Comparison of ENCODE assay signal across 7 mouse cellular contexts in the genomic region with DNA sequence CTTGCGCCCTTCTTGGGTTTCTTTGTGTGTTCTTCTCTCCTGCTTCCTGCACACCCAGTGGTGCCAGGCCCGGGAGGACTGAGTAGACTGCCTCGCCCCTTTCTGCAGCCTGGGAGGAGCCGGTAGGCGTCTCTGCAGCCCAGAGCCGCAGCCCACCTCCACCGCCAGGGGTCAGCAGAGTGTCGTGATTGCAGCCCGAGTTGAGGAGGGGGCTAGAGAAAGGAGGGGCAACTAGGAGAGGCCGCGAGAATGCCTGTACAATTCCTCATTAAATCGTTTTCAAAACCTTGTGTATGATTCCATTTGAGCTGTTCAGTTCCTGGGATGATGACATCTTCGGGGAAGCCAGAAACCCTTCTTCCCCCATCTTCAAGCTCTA. TPM values are rescaled to one million over a fixed set of nuclear protein-coding genes. Genes with fewer than 3 reads are reported as not detected.
DNase-seq lines count a peak whose midpoint lies in the region; ATAC-seq and TF ChIP-seq lines count a peak whose summit lies in the region.

No protein-coding gene starts in this region.

- no peaks in the 10 kb centered on the region for H3K9me3 ChIP-seq in intestine, embryonic 15.5 days
- H3K9me3 ChIP-seq in limb, embryonic 10.5 days (replicated peaks), result no peaks in the 10 kb centered on the region
- H3K9me3 ChIP-seq in midbrain, embryonic 12.5 days, result no peaks in the 10 kb centered on the region

- H3K27ac ChIP-seq in intestine, embryonic 15.5 days, result peak overlapping the region; percentile 88
- peak overlapping the region; percentile 96 for H3K27ac ChIP-seq in limb, embryonic 10.5 days
- H3K27ac ChIP-seq in midbrain, embryonic 12.5 days (replicated peaks), result peak overlapping the region; percentile 82
- peak overlapping the region; percentile 45 for H3K27ac ChIP-seq in small intestine, adult 2 months (ENCODE audit: insufficient read depth, low read depth, low read length)

- peak overlapping the region; percentile 97 for H3K4me2 ChIP-seq in intestine, embryonic 15.5 days (replicated peaks)
- peak overlapping the region; percentile 80 for H3K4me2 ChIP-seq in midbrain, embryonic 12.5 days (replicated peaks)

- no peaks in the 10 kb centered on the region for H3K27me3 ChIP-seq in intestine, embryonic 15.5 days (replicated peaks)
- no peaks in the 10 kb centered on the region for H3K27me3 ChIP-seq in limb, embryonic 10.5 days (ENCODE audit: low read depth, poor library complexity, severe bottlenecking)
- no peaks in the 10 kb centered on the region for H3K27me3 ChIP-seq in midbrain, embryonic 12.5 days
- H3K27me3 ChIP-seq in small intestine, adult 2 months (ENCODE audit: control insufficient read depth, insufficient read depth, low read length), result no peaks in the 10 kb centered on the region

- peak overlapping the region; percentile 61 for H3K9ac ChIP-seq in intestine, embryonic 15.5 days
- H3K9ac ChIP-seq in midbrain, embryonic 12.5 days (replicated peaks), result peak overlapping the region; percentile 63; the same call in 1 of the 2 replicates

- peak; percentile 27; the same call in 1 of the 2 replicates for TF ChIP-seq POLR2A in small intestine, adult 2 months (IDR thresholded peaks at IDR 0.05; ENCODE audit: low read depth, low read length)

- ATAC-seq in intestine, embryonic 15.5 days, result peak; percentile 62
- peak; percentile 52; the same call in 1 of the 2 replicates for ATAC-seq in midbrain, embryonic 12.5 days (ENCODE audit: low FRiP score, low read depth)

- under 1% methylated on average over 13 of the region's 13 CpGs for WGBS in intestine, embryonic 15.5 days
- WGBS in limb, embryonic 10.5 days, result under 1% methylated on average over 13 of the region's 13 CpGs
- 0% methylated on average over 13 of the region's 13 CpGs for WGBS in midbrain, embryonic 12.5 days
- under 1% methylated on average over 13 of the region's 13 CpGs for WGBS in small intestine, adult 2 months

- no peaks in the 10 kb centered on the region for H3K36me3 ChIP-seq in intestine, embryonic 15.5 days
- 0 out of 2 replicates have a peak, but pooled peaks cover 5% of the 10 kb centered on the region for H3K36me3 ChIP-seq in limb, embryonic 10.5 days
- no peaks in the 10 kb centered on the region for H3K36me3 ChIP-seq in midbrain, embryonic 12.5 days
- H3K36me3 ChIP-seq in small intestine, adult 2 months (ENCODE audit: control insufficient read depth, insufficient read depth, low read length), result no peaks in the 10 kb centered on the region

- intact Hi-C loops in gastrocnemius, postnatal 36 days (cut with DNase I), result loop anchor here (1.0 to 5.0 kb wide), 3 partner anchors 9 to 136 kb away; no protein-coding TSS in a partner anchor

- H3K4me3 ChIP-seq in intestine, embryonic 15.5 days (replicated peaks), result peak overlapping the region; percentile 96
- H3K4me3 ChIP-seq in limb, embryonic 10.5 days, result peak overlapping the region; percentile 98
- peak overlapping the region; percentile 97 for H3K4me3 ChIP-seq in midbrain, embryonic 12.5 days
- H3K4me3 ChIP-seq in small intestine, adult 2 months (ENCODE audit: low read depth, low read length), result peak overlapping the region; percentile 45

- TF ChIP-seq CTCF in small intestine, adult 2 months (IDR thresholded peaks at IDR 0.05; ENCODE audit: extremely low read depth, insufficient read length, insufficient replicate concordance, low read depth, low read length), result peak; percentile 99

- H3K4me1 ChIP-seq in intestine, embryonic 15.5 days (replicated peaks), result peaks cover 62% of the 10 kb centered on the region
- H3K4me1 ChIP-seq in limb, embryonic 10.5 days, result peaks cover 90% of the 10 kb centered on the region
- H3K4me1 ChIP-seq in midbrain, embryonic 12.5 days, result peaks cover 80% of the 10 kb centered on the region
- H3K4me1 ChIP-seq in small intestine, adult 2 months (ENCODE audit: control insufficient read depth, insufficient read depth, insufficient read length, low read length), result peaks cover 22% of the 10 kb centered on the region

- DNase-seq in adrenal gland, adult (ENCODE audit: inconsistent age in 2 of 2, low spot score in 1 of 2), result peak; percentile 89 to 95
- DNase-seq in embryo, embryonic 11.5 days (ENCODE audit: low read depth, low spot score), result peak; percentile 92
- DNase-seq in gastrocnemius, postnatal 36 days, result peak; percentile 76 to 87
- DNase-seq in limb, embryonic 10.5 days (ENCODE audit: low spot score), result peak; percentile 99

RNA-seq across cellular contexts. Expression of a gene that starts 1.6 kb away (rescaled TPM):
- total RNA-seq in gastrocnemius, postnatal 36 days (2021), result 1 to 10 TPM; 7.3 to 8.3 TPM
- 4.9 and 5.1 TPM in 2 replicates for polyA plus RNA-seq in intestine, embryonic 15.5 days (2015; fragmentation: Nextera tagmentation; extraction: Ambion mirVana)
- polyA plus RNA-seq in limb, embryonic 10.5 days (2016; fragmentation: Nextera tagmentation; extraction: Ambion mirVana), result 12.5 and 13.4 TPM in 2 replicates
- polyA plus RNA-seq in midbrain, embryonic 12.5 days (2016; fragmentation: Nextera tagmentation; extraction: Ambion mirVana), result 22.3 and 26.1 TPM in 2 replicates
- 9.2 and 12.0 TPM in 2 replicates for polyA plus RNA-seq in small intestine, adult 2 months (2012; rRNA removed)

RNA-seq across cellular contexts. Expression of a gene that starts 2.2 kb away (rescaled TPM):
- 10 to 100 TPM; 23.9 to 25.5 TPM for total RNA-seq in gastrocnemius, postnatal 36 days (2021)
- polyA plus RNA-seq in intestine, embryonic 15.5 days (2015; fragmentation: Nextera tagmentation; extraction: Ambion mirVana), result 10.7 and 11.8 TPM in 2 replicates
- 13.6 and 14.8 TPM in 2 replicates for polyA plus RNA-seq in limb, embryonic 10.5 days (2016; fragmentation: Nextera tagmentation; extraction: Ambion mirVana)
- polyA plus RNA-seq in midbrain, embryonic 12.5 days (2016; fragmentation: Nextera tagmentation; extraction: Ambion mirVana), result 12.9 and 13.0 TPM in 2 replicates
- polyA plus RNA-seq in small intestine, adult 2 months (2012; rRNA removed), result 50.0 and 119 TPM in 2 replicates

RNA-seq across cellular contexts. Expression of a gene that starts 23.8 kb away (rescaled TPM):
- under 1 TPM; 0.28 to 0.52 TPM for total RNA-seq in gastrocnemius, postnatal 36 days (2021)
- polyA plus RNA-seq in intestine, embryonic 15.5 days (2015; fragmentation: Nextera tagmentation; extraction: Ambion mirVana), result 3.5 and 3.6 TPM in 2 replicates
- 1.4 and 2.0 TPM in 2 replicates for polyA plus RNA-seq in limb, embryonic 10.5 days (2016; fragmentation: Nextera tagmentation; extraction: Ambion mirVana)
- 3.4 and 4.3 TPM in 2 replicates for polyA plus RNA-seq in midbrain, embryonic 12.5 days (2016; fragmentation: Nextera tagmentation; extraction: Ambion mirVana)
- polyA plus RNA-seq in small intestine, adult 2 months (2012; rRNA removed), result 2.7 and 3.7 TPM in 2 replicates

RNA-seq across cellular contexts. Expression of a gene that starts 24.7 kb away (rescaled TPM):
- 1 to 10 TPM; 2.9 to 3.6 TPM for total RNA-seq in gastrocnemius, postnatal 36 days (2021)
- polyA plus RNA-seq in intestine, embryonic 15.5 days (2015; fragmentation: Nextera tagmentation; extraction: Ambion mirVana), result 28.5 and 29.1 TPM in 2 replicates
- 33.4 and 38.7 TPM in 2 replicates for polyA plus RNA-seq in limb, embryonic 10.5 days (2016; fragmentation: Nextera tagmentation; extraction: Ambion mirVana)
- polyA plus RNA-seq in midbrain, embryonic 12.5 days (2016; fragmentation: Nextera tagmentation; extraction: Ambion mirVana), result 28.8 and 31.3 TPM in 2 replicates
- 15.2 and 46.8 TPM in 2 replicates for polyA plus RNA-seq in small intestine, adult 2 months (2012; rRNA removed)

RNA-seq across cellular contexts. Expression of a gene that starts 27.9 kb away (rescaled TPM):
- not detected for total RNA-seq in gastrocnemius, postnatal 36 days (2021)
- not detected in 2 replicates for polyA plus RNA-seq in intestine, embryonic 15.5 days (2015; fragmentation: Nextera tagmentation; extraction: Ambion mirVana)
- polyA plus RNA-seq in limb, embryonic 10.5 days (2016; fragmentation: Nextera tagmentation; extraction: Ambion mirVana), result 0.14 TPM in 1 of 2 replicates, not detected in the other
- polyA plus RNA-seq in midbrain, embryonic 12.5 days (2016; fragmentation: Nextera tagmentation; extraction: Ambion mirVana), result not detected in 2 replicates
- not detected in 2 replicates for polyA plus RNA-seq in small intestine, adult 2 months (2012; rRNA removed)

Comparison
In these comparisons a context has a peak if more than half of its experiments do, and no peak if none do; other contexts are left out.
1. Peak in every context shown above with its lines: DNase-seq, ATAC-seq, H3K4me3 ChIP-seq and H3K27ac ChIP-seq.
2. H3K27ac ChIP-seq: peak in every context shown above with its lines; median percentile 96 in limb, embryonic 10.5 days; 88 in intestine, embryonic 15.5 days; 82 in midbrain, embryonic 12.5 days; 45 in small intestine, adult 2 months.
3. H3K4me3 ChIP-seq: peak in every context shown above with its lines; median percentile 98 in limb, embryonic 10.5 days; 97 in midbrain, embryonic 12.5 days; 96 in intestine, embryonic 15.5 days; 45 in small intestine, adult 2 months.